Mouse (Mus musculus) C2C12 (cell line): ENCODE results near the gene Rnf157.

Experiments used
- CEBPB ChIP-seq: IDR thresholded peaks from one replicate; pipeline ENCODE4 v1.6.1; 2011; ENCODE audit warnings: low read depth, mild to moderate bottlenecking, control low read depth, moderate library complexity
- CTCF ChIP-seq: IDR thresholded peaks from one replicate; pipeline ENCODE4 v1.5.1; 2011; ENCODE audit not compliant: control insufficient read depth, insufficient read depth, insufficient read length
- FOSL1 ChIP-seq: IDR thresholded peaks from one replicate; pipeline ENCODE4 v1.8.0; 2011; ENCODE audit warnings: mild to moderate bottlenecking, low read length; ENCODE audit not compliant: poor library complexity, insufficient read depth, severe bottlenecking
- MYOG ChIP-seq: IDR thresholded peaks from one replicate; pipeline ENCODE4 v1.6.1; 2011; ENCODE audit not compliant: control insufficient read depth, insufficient read length; ENCODE audit errors: extremely low read depth
- USF1 ChIP-seq: IDR thresholded peaks from one replicate; pipeline ENCODE4 v1.6.1; 2011; ENCODE audit warnings: low read depth, mild to moderate bottlenecking, control low read depth, moderate library complexity

DNA sequence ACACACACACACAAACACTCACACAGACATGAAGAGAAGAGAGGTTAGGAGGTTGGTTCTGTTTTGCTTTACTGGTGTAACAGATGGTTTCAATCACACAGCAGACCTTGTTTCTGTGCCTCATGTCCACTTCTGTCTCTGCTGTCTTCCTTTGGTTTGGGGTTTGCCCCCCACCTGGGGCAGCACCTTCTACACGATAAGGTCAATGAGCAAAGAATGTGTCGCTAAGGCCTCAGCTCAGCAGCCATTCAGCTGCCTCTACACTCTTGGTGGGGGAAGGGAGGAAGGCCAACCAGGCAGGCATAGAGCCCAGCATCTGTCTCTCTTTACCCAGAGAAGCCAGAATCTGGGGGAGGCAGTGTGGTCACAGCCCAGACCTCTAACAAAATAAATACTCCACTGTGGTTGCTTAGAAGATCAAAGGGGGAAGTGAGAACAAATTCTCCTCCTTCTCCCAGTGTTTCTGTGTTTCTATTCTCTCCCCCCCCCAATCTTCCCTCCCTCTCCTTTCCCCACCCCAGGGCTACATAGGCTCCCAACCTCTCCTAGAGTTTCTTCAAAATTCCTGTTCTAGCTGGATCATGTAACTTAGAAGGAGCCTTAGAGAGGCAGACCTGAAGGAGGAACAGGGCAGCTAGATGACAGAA is 5.5 kb upstream of the Rnf157 start:
- no peak for TF ChIP-seq CTCF
- no peak for TF ChIP-seq MYOG
- TF ChIP-seq FOSL1, result no peak
- no peak for TF ChIP-seq CEBPB
- TF ChIP-seq USF1, result no peak
